10 mouse cellular contexts compared by ENCODE assay signal in the genomic region with DNA sequence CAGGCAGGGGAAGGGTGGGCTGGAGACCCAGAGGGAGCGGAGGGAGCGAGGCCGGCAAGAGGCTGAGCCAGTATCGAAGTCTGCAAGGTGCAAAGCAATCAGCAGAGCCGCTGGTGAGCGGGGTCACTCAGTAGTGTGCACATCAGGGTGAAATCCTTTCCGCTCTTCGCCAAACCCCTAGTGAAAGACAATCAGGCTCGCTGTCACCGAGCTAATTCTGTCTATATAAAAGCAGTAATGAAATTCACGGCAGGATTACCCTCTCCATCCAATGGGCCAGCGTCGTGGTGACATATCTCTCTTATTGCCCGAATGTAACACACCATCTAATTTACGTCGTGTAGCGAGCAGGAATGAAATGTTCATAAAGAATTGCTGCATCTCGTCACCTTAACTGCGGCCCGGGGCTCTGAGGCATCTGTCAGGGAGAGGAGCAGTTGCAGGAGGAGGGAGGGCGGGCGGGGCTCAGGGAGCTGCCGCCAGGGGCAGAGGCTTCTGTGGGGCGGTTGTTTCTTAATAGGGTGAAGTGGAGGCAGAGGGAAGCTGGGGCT. TPM values are rescaled to one million over a fixed set of nuclear protein-coding genes. Genes with fewer than 3 reads are reported as not detected.
DNase-seq lines count a peak whose midpoint lies in the region; ATAC-seq and TF ChIP-seq lines count a peak whose summit lies in the region.
"Had no signal": no experiment of that assay in that cellular context is flagged by ENCODE, and none has a peak within 500 bp of the region (broad histone marks: within the 10 kb centered on the region; RNA-seq: fewer than 3 reads in every experiment).

No protein-coding gene starts in this region.

- no peak for DNase-seq in liver, postnatal 0 days
- peak; percentile 67 for DNase-seq in forebrain, embryonic 11.5 days (ENCODE audit: low spot score)
- no peak for DNase-seq in lung, postnatal 10 days
- DNase-seq in cerebellum, postnatal 25 days = no peak
- DNase-seq: heart, postnatal 4 days; thymus, postnatal 14 days had no signal

- ATAC-seq in liver, postnatal 0 days = no peak
- no peak for ATAC-seq in liver, embryonic 12.5 days
- no peak for ATAC-seq in forebrain, embryonic 11.5 days (replicated peaks; ENCODE audit: low FRiP score)
- ATAC-seq in limb, embryonic 12.5 days (ENCODE audit: insufficient number of reproducible peaks, insufficient read depth, low FRiP score, low TSS enrichment, low read depth) = no peak
- ATAC-seq in stomach, embryonic 16.5 days (ENCODE audit: insufficient read depth, low FRiP score) = no peak

- no peak for TF ChIP-seq EP300 in liver, postnatal 0 days (IDR thresholded peaks at IDR 0.05; ENCODE audit: low read depth)

- no peak overlapping the region for H3K4me3 ChIP-seq in liver, postnatal 0 days (ENCODE audit: low read depth, low read length)
- H3K4me3 ChIP-seq in liver, embryonic 12.5 days = no peak overlapping the region
- H3K4me3 ChIP-seq in forebrain, embryonic 11.5 days (ENCODE audit: low read depth, low read length) = peak overlapping the region; percentile 1; the same call in 1 of the 2 replicates
- H3K4me3 ChIP-seq in limb, embryonic 12.5 days (replicated peaks) = peak overlapping the region; percentile 17; the same call in 1 of the 2 replicates
- no peak overlapping the region for H3K4me3 ChIP-seq in stomach, embryonic 16.5 days (replicated peaks; ENCODE audit: low read length)

- H3K4me2 ChIP-seq in liver, postnatal 0 days (ENCODE audit: low read depth, low read length) = peak overlapping the region; percentile 18; the same call in 1 of the 2 replicates
- H3K4me2 ChIP-seq in liver, embryonic 12.5 days = no peak overlapping the region; the same call in 1 of the 2 replicates
- peak overlapping the region; percentile 35; the same call in 1 of the 2 replicates for H3K4me2 ChIP-seq in forebrain, embryonic 11.5 days (ENCODE audit: low read depth, low read length, severe bottlenecking)
- H3K4me2 ChIP-seq in limb, embryonic 12.5 days = peak overlapping the region; percentile 41
- H3K4me2 ChIP-seq in stomach, embryonic 16.5 days (ENCODE audit: low read depth, low read length) = peak overlapping the region; percentile 25; the same call in 1 of the 2 replicates

- WGBS in liver, postnatal 0 days (ENCODE audit: insufficient replicate concordance) = 26% methylated on average over 24 of the region's 24 CpGs
- WGBS in liver, embryonic 12.5 days (ENCODE audit: insufficient replicate concordance) = 20% methylated on average over 24 of the region's 24 CpGs
- 4% methylated on average over 24 of the region's 24 CpGs for WGBS in forebrain, embryonic 11.5 days
- WGBS in limb, embryonic 12.5 days = 9% methylated on average over 24 of the region's 24 CpGs
- WGBS in stomach, embryonic 16.5 days = 18% methylated on average over 24 of the region's 24 CpGs

- no peaks in the 10 kb centered on the region for H3K9me3 ChIP-seq in liver, postnatal 0 days (ENCODE audit: low read length)
- no peaks in the 10 kb centered on the region for H3K9me3 ChIP-seq in liver, embryonic 12.5 days (replicated peaks)
- no peaks in the 10 kb centered on the region for H3K9me3 ChIP-seq in forebrain, embryonic 11.5 days (ENCODE audit: control insufficient read depth, low read length)
- no peaks in the 10 kb centered on the region for H3K9me3 ChIP-seq in limb, embryonic 12.5 days
- H3K9me3 ChIP-seq in stomach, embryonic 16.5 days (replicated peaks; ENCODE audit: control insufficient read depth, low read length) = no peaks in the 10 kb centered on the region
- H3K9me3 ChIP-seq: G1E had no signal

- no peak for TF ChIP-seq CTCF in liver, postnatal 0 days (IDR thresholded peaks at IDR 0.05; ENCODE audit: low read depth)

- H3K4me1 ChIP-seq in liver, postnatal 0 days (ENCODE audit: insufficient read depth) = no peaks in the 10 kb centered on the region
- H3K4me1 ChIP-seq in liver, embryonic 12.5 days = no peaks in the 10 kb centered on the region
- peaks cover 6% of the 10 kb centered on the region for H3K4me1 ChIP-seq in forebrain, embryonic 11.5 days (replicated peaks; ENCODE audit: control insufficient read depth, insufficient read depth, low read length)
- peaks cover 23% of the 10 kb centered on the region for H3K4me1 ChIP-seq in limb, embryonic 12.5 days (replicated peaks)
- H3K4me1 ChIP-seq in stomach, embryonic 16.5 days (ENCODE audit: control insufficient read depth, insufficient read depth, low read length) = peaks cover 6% of the 10 kb centered on the region; the same call in 1 of the 2 replicates

- H3K27ac ChIP-seq in liver, postnatal 0 days (ENCODE audit: low read depth) = no peak overlapping the region
- no peak overlapping the region for H3K27ac ChIP-seq in liver, embryonic 12.5 days
- no peak overlapping the region for H3K27ac ChIP-seq in forebrain, embryonic 11.5 days (ENCODE audit: low read depth, low read length)
- H3K27ac ChIP-seq in limb, embryonic 12.5 days = no peak overlapping the region
- no peak overlapping the region for H3K27ac ChIP-seq in stomach, embryonic 16.5 days (ENCODE audit: low read length)

- H3K27me3 ChIP-seq in liver, postnatal 0 days (ENCODE audit: insufficient read depth, low read length) = no peaks in the 10 kb centered on the region
- H3K27me3 ChIP-seq in liver, embryonic 12.5 days (replicated peaks) = peaks cover 42% of the 10 kb centered on the region
- H3K27me3 ChIP-seq in forebrain, embryonic 11.5 days (ENCODE audit: control insufficient read depth, insufficient read depth, low read length) = peaks cover 7% of the 10 kb centered on the region
- H3K27me3 ChIP-seq in limb, embryonic 12.5 days = peaks cover 39% of the 10 kb centered on the region
- peaks cover 3% of the 10 kb centered on the region; the same call in 1 of the 2 replicates for H3K27me3 ChIP-seq in stomach, embryonic 16.5 days (ENCODE audit: control insufficient read depth, insufficient read depth, low read length)

- H3K36me3 ChIP-seq in liver, postnatal 0 days (replicated peaks; ENCODE audit: insufficient read depth, low read length) = no peaks in the 10 kb centered on the region
- H3K36me3 ChIP-seq in liver, embryonic 12.5 days = no peaks in the 10 kb centered on the region
- no peaks in the 10 kb centered on the region for H3K36me3 ChIP-seq in forebrain, embryonic 11.5 days (ENCODE audit: control insufficient read depth, insufficient read depth, low read length)
- H3K36me3 ChIP-seq in limb, embryonic 12.5 days = no peaks in the 10 kb centered on the region
- no peaks in the 10 kb centered on the region for H3K36me3 ChIP-seq in stomach, embryonic 16.5 days (ENCODE audit: control insufficient read depth, insufficient read depth, low read length)
- H3K36me3 ChIP-seq: G1E had no signal

- no peak overlapping the region for H3K9ac ChIP-seq in liver, postnatal 0 days (replicated peaks)
- H3K9ac ChIP-seq in liver, embryonic 12.5 days = no peak overlapping the region
- 0 out of 2 replicates have a peak overlapping the region, but pooled peaks have one; percentile 3 for H3K9ac ChIP-seq in forebrain, embryonic 11.5 days (ENCODE audit: low read length)
- H3K9ac ChIP-seq in limb, embryonic 12.5 days (replicated peaks) = no peak overlapping the region
- no peak overlapping the region for H3K9ac ChIP-seq in stomach, embryonic 16.5 days (ENCODE audit: low read length)

RNA-seq across cellular contexts. Expression of a gene that starts 33.7 kb away (rescaled TPM):
- 20.3 and 21.3 TPM in 2 replicates for polyA plus RNA-seq in liver, postnatal 0 days (2015; fragmentation: Nextera tagmentation; extraction: Ambion mirVana)
- polyA plus RNA-seq in liver, embryonic 12.5 days (2016; fragmentation: Nextera tagmentation; extraction: Ambion mirVana) = 48.9 and 49.1 TPM in 2 replicates
- 54.1 and 58.8 TPM in 2 replicates for polyA plus RNA-seq in forebrain, embryonic 11.5 days (2014; fragmentation: Nextera tagmentation; extraction: Ambion mirVana)
- polyA plus RNA-seq in limb, embryonic 12.5 days (2016; fragmentation: Nextera tagmentation; extraction: Ambion mirVana) = 55.7 and 56.9 TPM in 2 replicates
- polyA plus RNA-seq in stomach, embryonic 16.5 days (2015; fragmentation: Nextera tagmentation; extraction: Ambion mirVana) = 39.2 and 40.8 TPM in 2 replicates

Comparison
In these comparisons a context has a peak if more than half of its experiments do, and no peak if none do; other contexts are left out.
1. H3K4me3 ChIP-seq: peak in forebrain, embryonic 11.5 days (single experiment) and limb, embryonic 12.5 days (single experiment); none in liver, postnatal 0 days (single experiment), liver, embryonic 12.5 days (single experiment) and stomach, embryonic 16.5 days (single experiment).